8 mouse cellular contexts compared by ENCODE assay signal in the genomic region with DNA sequence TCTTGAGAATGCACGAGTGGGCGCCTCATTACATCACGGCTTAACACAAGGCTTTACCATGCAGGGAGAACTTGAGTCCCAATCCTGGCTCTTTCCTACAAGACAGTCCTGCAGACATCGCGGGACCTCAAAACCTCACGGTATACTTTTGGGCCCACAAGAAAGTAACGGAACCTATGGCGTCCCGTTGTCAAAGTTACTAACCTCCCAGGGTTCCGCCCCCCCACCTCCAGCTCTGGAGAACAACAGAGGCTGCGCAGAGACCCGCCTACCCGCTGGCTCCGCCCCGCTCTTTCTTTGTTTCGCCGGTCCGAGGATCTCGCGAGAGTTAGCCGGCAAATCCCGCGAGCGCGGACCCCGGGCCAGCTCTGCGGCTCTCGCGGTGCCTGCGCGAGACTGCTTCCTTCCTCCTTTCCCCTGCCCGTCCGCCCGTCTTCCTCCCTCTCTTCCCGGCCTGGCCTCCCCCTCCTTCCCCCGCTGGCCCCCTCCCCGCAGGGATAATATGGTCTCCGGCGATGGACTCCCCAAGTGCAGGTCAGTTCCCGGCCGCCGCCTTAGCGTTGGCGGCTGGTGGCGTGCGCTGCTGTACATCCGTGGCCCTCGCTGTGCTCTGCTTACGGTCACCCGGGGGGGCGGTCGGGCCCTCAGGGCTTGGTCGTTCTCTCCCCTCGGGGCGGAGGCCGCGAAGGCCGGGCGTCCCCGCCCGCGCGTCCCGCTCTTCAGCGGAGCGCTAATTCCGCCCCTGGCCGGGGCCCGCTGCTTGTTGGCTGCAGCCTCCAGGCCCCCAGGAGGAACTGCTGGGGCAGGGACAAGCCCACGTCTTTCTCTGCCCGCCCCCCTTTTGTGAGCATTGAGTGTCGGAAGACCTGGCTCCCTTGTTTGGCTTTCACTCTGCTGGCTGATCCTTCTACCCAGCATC. TPM values are rescaled to one million over a fixed set of nuclear protein-coding genes. Genes with fewer than 3 reads are reported as not detected.
DNase-seq lines count a peak whose midpoint lies in the region; ATAC-seq lines count a peak whose summit lies in the region.

A gene (plus strand): TSS at position 427 of the 919 bp plus-strand sequence.

- DNase-seq in adrenal gland, adult (ENCODE audit: inconsistent age in 2 of 2, low spot score in 1 of 2) = peak; percentile 99 to 100
- peak; percentile 98 for DNase-seq in embryo, embryonic 10.5 days (ENCODE audit: low spot score)
- peak; percentile 98 for DNase-seq in gastrocnemius, postnatal 25 days
- peak; percentile 99 for DNase-seq in intestine, embryonic 14.5 days (ENCODE audit: low spot score)
- peak; percentile 99 for DNase-seq in left cerebral cortex, postnatal 14 days (ENCODE audit: low spot score in 2 of 2)
- peak; percentile 99 for DNase-seq in mesoderm, embryonic 11.5 days (ENCODE audit: low read depth, low spot score)
- peak; percentile 97 for DNase-seq in right cerebral cortex, postnatal 36 days (ENCODE audit: low spot score in 2 of 2)
- peak; percentile 97 for DNase-seq in yolk sac, embryonic 10.5 days (ENCODE audit: low spot score)

- peak within 1 kb of the TSS; percentile 99 for H3K9ac ChIP-seq in intestine, embryonic 14.5 days (ENCODE audit: low read length)

- H3K4me3 ChIP-seq in intestine, embryonic 14.5 days (ENCODE audit: low read depth, low read length) = peak within 1 kb of the TSS; percentile 95

- peaks cover 16% of the 10 kb centered on the region for H3K4me1 ChIP-seq in intestine, embryonic 14.5 days (replicated peaks; ENCODE audit: control insufficient read depth, insufficient read depth, low read length)

- H3K4me2 ChIP-seq in intestine, embryonic 14.5 days (ENCODE audit: low read length) = peak within 1 kb of the TSS; percentile 78

- peaks cover 32% of the 10 kb centered on the region for H3K36me3 ChIP-seq in intestine, embryonic 14.5 days (ENCODE audit: control insufficient read depth, insufficient read depth, low read length)

- H3K27ac ChIP-seq in intestine, embryonic 14.5 days (ENCODE audit: low read depth) = peak within 1 kb of the TSS; percentile 95

- ATAC-seq in intestine, embryonic 14.5 days (replicated peaks; ENCODE audit: low FRiP score, low TSS enrichment, low read depth) = peak; percentile 98

- no peaks in the 10 kb centered on the region for H3K9me3 ChIP-seq in intestine, embryonic 14.5 days (ENCODE audit: control insufficient read depth, low read length)

- no peaks in the 10 kb centered on the region for H3K27me3 ChIP-seq in intestine, embryonic 14.5 days (replicated peaks; ENCODE audit: control insufficient read depth, insufficient read depth, low read length)

- under 1% methylated on average over 72 of the region's 72 CpGs for WGBS in intestine, embryonic 14.5 days

- intact Hi-C loops in left cerebral cortex, postnatal 14 days (cut with DNase I) = no loop called here

RNA-seq across cellular contexts. Expression of the gene that starts here (rescaled TPM):
- total RNA-seq in gastrocnemius, postnatal 25 days (2021) = 10 to 100 TPM; 21.7 to 22.1 TPM
- 39.4 and 46.0 TPM in 2 replicates for polyA plus RNA-seq in intestine, embryonic 14.5 days (2014; fragmentation: Nextera tagmentation; extraction: Ambion mirVana)
- 10 to 100 TPM; 62.3 to 62.9 TPM for total RNA-seq in left cerebral cortex, postnatal 14 days (2021)

Comparison
In these comparisons a context has a peak if more than half of its experiments do, and no peak if none do; other contexts are left out.
1. Peak in every context shown above with its lines: DNase-seq, ATAC-seq, H3K4me3 ChIP-seq and H3K27ac ChIP-seq.